In genomic region chr1:157695198-157695597, GRCm38 (mm10) we compare ENCODE assay signal across 23 mouse cellular contexts.
DNase-seq lines count a peak whose midpoint lies in the region; ATAC-seq lines count a peak whose summit lies in the region.
"Had no signal": no experiment of that assay in that cellular context is flagged by ENCODE, and none has a peak within 500 bp of the region (broad histone marks: within the 10 kb centered on the region; RNA-seq: fewer than 3 reads in every experiment).

No protein-coding gene starts in this region.

- no peaks in the 10 kb centered on the region for H3K27me3 ChIP-seq in heart, embryonic 12.5 days (replicated peaks)
- no peaks in the 10 kb centered on the region for H3K27me3 ChIP-seq in liver, embryonic 16.5 days (ENCODE audit: control insufficient read depth, insufficient read depth, low read depth, low read length)
- H3K27me3 ChIP-seq: neural tube, embryonic 15.5 days had no signal

- no peak overlapping the region for H3K4me3 ChIP-seq in heart, embryonic 12.5 days
- H3K4me3 ChIP-seq in liver, embryonic 16.5 days (ENCODE audit: low read depth, low read length): no peak overlapping the region
- H3K4me3 ChIP-seq: myocyte; neural tube, embryonic 15.5 days had no signal

- no peak for DNase-seq in heart, adult 9 months (ENCODE audit: low spot score in 2 of 2)
- DNase-seq in MEL-GATA-1-ER (ENCODE audit: extremely low read depth, low read depth): peak; percentile 26
- DNase-seq in left cerebral cortex, adult 9 months (ENCODE audit: low spot score in 2 of 2): no peak
- no peak for DNase-seq in adrenal gland, postnatal 10 days
- no peak for DNase-seq in left cerebral cortex, adult 11 months (ENCODE audit: low spot score)
- DNase-seq: adrenal gland, postnatal 36 days; cerebellum, postnatal 25 days; heart, adult 18-20 months; kidney, adult 11 months; kidney, postnatal 10 days; lung, postnatal 14 days; right cerebral cortex, postnatal 4 days; thymus, adult 18-20 months had no signal

- no peak overlapping the region for H3K9ac ChIP-seq in heart, embryonic 12.5 days
- no peak overlapping the region for H3K9ac ChIP-seq in liver, embryonic 16.5 days (ENCODE audit: low read depth, low read length)
- H3K9ac ChIP-seq: hindbrain, embryonic 14.5 days; neural tube, embryonic 15.5 days had no signal

- 36% methylated on average over 2 of the region's 2 CpGs for WGBS in heart, embryonic 12.5 days
- 21% methylated on average over 2 of the region's 2 CpGs for WGBS in liver, embryonic 16.5 days (ENCODE audit: insufficient replicate concordance)

- H3K36me3 ChIP-seq in heart, embryonic 12.5 days: no peaks in the 10 kb centered on the region
- no peaks in the 10 kb centered on the region for H3K36me3 ChIP-seq in liver, embryonic 16.5 days (ENCODE audit: control insufficient read depth, insufficient read depth)
- H3K36me3 ChIP-seq: neural tube, embryonic 15.5 days had no signal

- H3K4me2 ChIP-seq in heart, embryonic 12.5 days: no peak overlapping the region
- H3K4me2 ChIP-seq in liver, embryonic 16.5 days (ENCODE audit: low read depth, low read length): peak overlapping the region; percentile 34
- H3K4me2 ChIP-seq: hindbrain, embryonic 14.5 days; midbrain, embryonic 11.5 days; neural tube, embryonic 15.5 days had no signal

- no peak overlapping the region for H3K27ac ChIP-seq in heart, embryonic 12.5 days (ENCODE audit: poor library complexity, severe bottlenecking)
- H3K27ac ChIP-seq in liver, embryonic 16.5 days (ENCODE audit: low read length): peak overlapping the region; percentile 78
- H3K27ac ChIP-seq: hindbrain, embryonic 14.5 days; neural tube, embryonic 15.5 days had no signal

- H3K4me1 ChIP-seq in heart, embryonic 12.5 days (replicated peaks): no peaks in the 10 kb centered on the region
- peaks cover 10% of the 10 kb centered on the region for H3K4me1 ChIP-seq in liver, embryonic 16.5 days (ENCODE audit: control insufficient read depth, low read depth, low read length)
- H3K4me1 ChIP-seq: neural tube, embryonic 15.5 days had no signal

- ATAC-seq in heart, embryonic 12.5 days (ENCODE audit: insufficient number of reproducible peaks, low FRiP score): peak; percentile 61; the same call in 1 of the 2 replicates
- ATAC-seq in erythroid progenitor cell, adult 5-6 weeks (replicated peaks; ENCODE audit: low FRiP score, poor library complexity, severe bottlenecking): peak; percentile 91
- peak; percentile 99 for ATAC-seq in liver, embryonic 16.5 days (ENCODE audit: low read depth)
- ATAC-seq: activated CD4-positive, CD25-positive, alpha-beta regulatory T cell, adult 4 months; forebrain, embryonic 16.5 days; Patski had no signal

- H3K9me3 ChIP-seq in heart, embryonic 12.5 days (replicated peaks): no peaks in the 10 kb centered on the region
- no peaks in the 10 kb centered on the region for H3K9me3 ChIP-seq in liver, embryonic 16.5 days (replicated peaks; ENCODE audit: control insufficient read depth, low read length)
- H3K9me3 ChIP-seq: neural tube, embryonic 15.5 days had no signal
